Mouse (Mus musculus) WW6 (cell line): ENCODE measurements at regions not wholly inside any gene's neighbourhood (a gene's known extent, or its start where the extent isn't known, plus 50 kb on each side); places are given as distances from the start of the nearest gene placed in this dataset.

Experiments used
- DNase-seq: peaks from one replicate; pipeline ENCODE4 v3.0.0-alpha.2; 2013; ENCODE audit warnings: low read depth, low spot score

GRCm38 (mm10) chr3:35318348-35318747 is 435.6 kb upstream of the Atp11b start:
- no peak for DNase-seq

- DNase-seq = no peak
Measured at GRCm38 (mm10) chr3:35320844-35321393, 433.0 kb upstream of the Atp11b start.

GRCm38 (mm10) chr3:35321991-35322390 is 431.9 kb upstream of the Atp11b start:
- DNase-seq = no peak

- DNase-seq = no peak
Measured at GRCm38 (mm10) chr3:35322899-35323298, 431.0 kb upstream of the Atp11b start.

- DNase-seq = peak; percentile 43
Measured at GRCm38 (mm10) chr3:35323450-35324077, 430.3 kb upstream of the Atp11b start.

GRCm38 (mm10) chr3:35324186-35324585 is 429.7 kb upstream of the Atp11b start:
- no peak for DNase-seq

GRCm38 (mm10) chr3:35332534-35333272 is 421.2 kb upstream of the Atp11b start:
- no peak for DNase-seq

GRCm38 (mm10) chr3:35334017-35334416 is 419.9 kb upstream of the Atp11b start:
- no peak for DNase-seq

GRCm38 (mm10) chr3:35334546-35334945 is 419.4 kb upstream of the Atp11b start:
- DNase-seq = no peak

- DNase-seq = no peak
Measured at GRCm38 (mm10) chr3:35335837-35336236, 418.1 kb upstream of the Atp11b start.

GRCm38 (mm10) chr3:35340525-35340924 is 413.4 kb upstream of the Atp11b start:
- no peak for DNase-seq

- no peak for DNase-seq
Measured at GRCm38 (mm10) chr3:35340935-35341800, 412.7 kb upstream of the Atp11b start.

GRCm38 (mm10) chr3:35341840-35342239 is 412.1 kb upstream of the Atp11b start:
- no peak for DNase-seq

- no peak for DNase-seq
Measured at GRCm38 (mm10) chr3:35342584-35342983, 411.3 kb upstream of the Atp11b start.

GRCm38 (mm10) chr3:35343936-35344335 is 410.0 kb upstream of the Atp11b start:
- no peak for DNase-seq

- no peak for DNase-seq
Measured at GRCm38 (mm10) chr3:35349114-35349513, 404.8 kb upstream of the Atp11b start.

- no peak for DNase-seq
Measured at GRCm38 (mm10) chr3:35353442-35353841, 400.5 kb upstream of the Atp11b start.

- no peak for DNase-seq
Measured at GRCm38 (mm10) chr3:35353920-35354319, 400.0 kb upstream of the Atp11b start.

GRCm38 (mm10) chr3:35354356-35354755 is 399.6 kb upstream of the Atp11b start:
- DNase-seq = no peak

- DNase-seq = no peak
Measured at GRCm38 (mm10) chr3:35357111-35357510, 396.8 kb upstream of the Atp11b start.

- no peak for DNase-seq
Measured at GRCm38 (mm10) chr3:35358541-35358940, 395.4 kb upstream of the Atp11b start.

GRCm38 (mm10) chr3:35359288-35359687 is 394.6 kb upstream of the Atp11b start:
- no peak for DNase-seq
